Mouse (Mus musculus) lung, embryonic 14.5 days (tissue): ENCODE measurements around the gene Rbm19. TPM values are rescaled to one million over a fixed set of nuclear protein-coding genes. Genes with fewer than 3 reads are reported as not detected.

ENCODE experiments used
- ATAC-seq: fragments of 200-750 bp; cut with Nextera tagmentation; 2 replicates; pipeline ENCODE4 v1.8.0; 2017; ENCODE audit warnings: mild to moderate bottlenecking, moderate TSS enrichment, moderate library complexity; ENCODE audit not compliant: insufficient read depth
- DNase-seq: peaks from one replicate; pipeline ENCODE4 v3.0.0-alpha.2; 2015
- H3K27ac ChIP-seq: fragments of 300-500 bp; sonication (generic); 2 replicates; pipeline ENCODE4 v1.5.1; 2014; ENCODE audit warnings: low read depth, mild to moderate bottlenecking, moderate library complexity
- H3K27me3 ChIP-seq: fragments of 300-500 bp; sonication (generic); 2 replicates; pipeline ENCODE4 v1.6.1; 2014; ENCODE audit warnings: low read length, control low read depth; ENCODE audit not compliant: insufficient read depth
- H3K36me3 ChIP-seq: fragments of 300-500 bp; sonication (generic); 2 replicates; pipeline ENCODE4 v1.6.1; 2014; ENCODE audit warnings: control low read depth; ENCODE audit not compliant: insufficient read depth
- H3K4me1 ChIP-seq: fragments of 300-500 bp; sonication (generic); 2 replicates; pipeline ENCODE4 v1.6.1; 2014; ENCODE audit warnings: antibody characterized with exemption, control low read depth; ENCODE audit not compliant: insufficient read depth
- H3K4me2 ChIP-seq: fragments of 300-500 bp; sonication (generic); 2 replicates; pipeline ENCODE4 v1.6.1; 2014; ENCODE audit warnings: mild to moderate bottlenecking
- H3K4me3 ChIP-seq: fragments of 300-500 bp; sonication (generic); 2 replicates; pipeline ENCODE4 v1.5.1; 2014; ENCODE audit warnings: low read depth, low read length
- H3K9ac ChIP-seq: fragments of 300-500 bp; sonication (generic); 2 replicates; pipeline ENCODE4 v1.6.1; 2014
- H3K9me3 ChIP-seq: fragments of 300-500 bp; sonication (generic); 2 replicates; pipeline ENCODE4 v1.6.1; 2016; ENCODE audit warnings: low read depth, low read length, control low read depth
- CTCF ChIP-seq: IDR thresholded peaks from 2 replicates; pipeline ENCODE4 v1.5.1; 2016; ENCODE audit warnings: antibody characterized with exemption, low read depth
- WGBS: fragments of 180-500 bp; shearing (Covaris S2); extraction: QIAGEN DNeasy Blood & Tissue Kit; methylation state at CpG from one replicate; pipeline ENCODE4 v1.1.7; 2014; 5-methylcytosine and 5-hydroxymethylcytosine counted together
- polyA plus RNA-seq: library from polyadenylated mRNA; unstranded; fragments of >200 nt; fragmentation: Nextera tagmentation; extraction: Ambion mirVana; gene quantifications from 2 replicates; pipeline ENCODE4 v1.2.1, GENCODE M21; 2014

Gene Rbm19
- polyA plus RNA-seq, 1 experiment from 2014 or later = 23.0 TPM

DNA sequence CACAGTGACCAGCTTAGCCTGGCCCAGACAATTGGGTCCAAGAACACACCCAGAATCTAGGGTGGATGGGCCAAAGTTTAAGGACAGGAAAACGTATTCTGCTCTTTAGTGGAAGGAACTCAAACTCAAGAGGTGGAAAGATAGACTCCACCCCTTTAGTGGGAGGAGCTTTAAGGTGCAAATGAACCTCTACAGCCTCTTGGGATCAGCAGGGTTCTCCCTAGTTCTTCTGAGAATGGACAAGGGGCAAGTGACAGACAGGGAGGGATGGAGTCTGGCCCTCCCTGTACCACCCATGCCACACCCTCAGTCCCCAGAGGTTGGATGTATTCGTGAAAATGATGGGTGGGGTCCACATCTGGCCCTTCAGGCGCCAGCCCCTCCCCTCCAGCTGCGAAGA lies 105.0 kb downstream of the Rbm19 start:
- 17% methylated on average over 4 of the region's 4 CpGs for WGBS
- ATAC-seq (no peak), DNase-seq (no peak)
- Histone ChIP-seq H3K9me3 (no peaks in the 10 kb centered on the region), H3K36me3 (no peaks in the 10 kb centered on the region), H3K27me3 (no peaks in the 10 kb centered on the region), H3K4me1 (no peaks in the 10 kb centered on the region), H3K4me3 (no peak overlapping the region), H3K4me2 (no peak overlapping the region), H3K27ac (no peak overlapping the region), H3K9ac (no peak overlapping the region)
- no peak for TF ChIP-seq CTCF

DNA sequence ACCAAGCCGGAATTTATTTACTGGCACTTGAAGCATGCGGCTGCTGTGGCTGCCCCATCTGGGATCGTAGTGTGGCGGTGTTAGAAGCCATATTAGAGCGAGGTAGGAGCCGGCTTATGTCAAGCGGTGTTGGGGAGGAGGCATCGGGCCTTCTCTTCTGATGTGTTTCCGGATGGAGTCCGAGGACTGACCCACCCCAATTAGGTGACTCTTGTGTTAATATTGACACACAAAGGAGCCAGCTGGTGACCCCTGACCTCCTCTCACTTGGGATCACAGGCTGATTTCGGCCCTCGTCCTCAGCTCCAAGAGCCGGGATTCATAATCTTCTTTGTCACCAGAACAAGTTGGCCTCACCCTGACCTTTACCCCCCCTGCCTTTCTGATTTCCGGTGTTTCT lies 109.1 kb downstream of the Rbm19 start:
- 23% methylated on average over 14 of the region's 14 CpGs for WGBS
- DNase-seq (peak; percentile 17), ATAC-seq (no peak)
- TF ChIP-seq CTCF = no peak
- no peak overlapping the region for H3K4me3 ChIP-seq
- peaks cover 4% of the 10 kb centered on the region; the same call in 1 of the 2 replicates for H3K27me3 ChIP-seq
- no peaks in the 10 kb centered on the region for H3K9me3 ChIP-seq
- H3K36me3 ChIP-seq = no peaks in the 10 kb centered on the region
- 0 out of 2 replicates have a peak, but pooled peaks cover 3% of the 10 kb centered on the region for H3K4me1 ChIP-seq
- no peak overlapping the region for H3K4me2 ChIP-seq
- no peak overlapping the region for H3K27ac ChIP-seq
- H3K9ac ChIP-seq = no peak overlapping the region

DNA sequence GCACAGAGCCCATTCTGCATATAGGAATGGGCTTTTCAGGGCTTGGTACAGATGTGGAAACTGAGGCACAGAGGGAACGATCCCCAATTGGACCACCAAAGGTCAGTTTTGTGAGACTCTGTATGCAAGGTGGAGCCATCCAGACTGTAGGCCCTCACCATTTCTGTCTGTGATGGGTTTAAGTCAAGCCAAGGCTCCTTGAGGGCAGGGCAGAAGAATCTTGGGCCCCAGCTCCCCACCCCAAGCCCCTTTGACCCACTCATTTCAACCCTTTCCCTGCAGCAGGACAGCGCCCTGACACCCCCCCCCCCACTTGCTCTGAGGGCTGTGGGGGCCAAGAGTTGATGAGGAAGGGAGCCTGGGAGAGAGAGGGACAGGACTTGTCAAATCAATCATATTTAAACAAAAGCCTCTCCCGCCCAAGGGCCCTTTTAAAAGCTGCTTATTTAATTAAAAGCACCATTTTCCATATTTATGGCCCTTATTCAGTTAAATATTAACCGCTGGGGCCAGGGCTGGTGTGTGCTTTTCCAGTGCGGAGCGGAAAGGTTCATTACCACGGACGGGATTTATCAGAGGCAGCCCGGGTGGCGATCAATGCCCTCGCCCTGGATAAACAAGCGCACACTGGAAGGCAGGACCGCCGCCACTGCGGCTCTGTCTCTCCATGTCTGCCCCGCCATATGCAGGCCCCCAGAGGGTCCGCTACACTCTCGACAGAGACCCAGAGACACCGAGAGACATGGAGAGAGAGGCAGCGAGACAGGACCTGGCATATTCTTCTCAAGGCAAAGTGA lies 112.5 kb downstream of the Rbm19 start:
- peaks cover 10% of the 10 kb centered on the region; the same call in 1 of the 2 replicates for H3K27me3 ChIP-seq

DNA sequence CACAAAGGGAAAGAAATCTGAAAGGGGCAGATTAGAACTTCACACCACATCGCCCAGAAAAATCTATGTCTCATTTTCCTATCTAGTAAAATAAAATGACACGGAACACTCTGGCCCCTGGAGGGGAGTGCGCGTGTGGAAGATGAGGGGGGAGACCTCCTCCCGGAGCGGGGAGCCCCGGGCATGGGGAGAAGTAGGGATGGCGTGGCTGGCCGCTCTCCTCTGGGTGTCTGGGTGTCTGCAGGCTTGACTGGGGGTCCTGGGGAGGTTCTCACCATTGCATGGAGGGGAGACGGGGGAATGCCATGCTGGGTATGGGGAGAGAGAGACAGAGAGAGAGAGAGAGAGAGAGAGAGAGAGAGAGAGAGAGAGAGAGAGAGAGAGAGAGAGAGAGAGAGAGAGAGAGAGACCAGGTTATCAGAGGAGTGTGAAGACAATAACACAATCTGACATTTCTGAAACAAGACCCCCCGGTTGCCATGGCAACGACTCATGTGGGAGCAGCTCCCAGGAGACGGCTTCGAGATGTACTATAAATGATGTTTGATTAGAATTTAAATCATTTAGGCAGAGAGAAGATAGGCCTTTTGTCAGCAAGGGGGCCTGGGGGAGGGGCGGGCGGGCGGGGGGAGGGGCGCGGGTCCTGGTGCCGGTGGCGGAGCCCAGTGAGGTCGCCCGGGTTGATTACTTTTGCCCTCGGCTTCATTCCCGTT lies 115.3 kb downstream of the Rbm19 start:
- H3K27ac ChIP-seq = no peak overlapping the region
- WGBS = 4% methylated on average over 25 of the region's 25 CpGs
- no peaks in the 10 kb centered on the region for H3K9me3 ChIP-seq
- no peak overlapping the region for H3K9ac ChIP-seq
- H3K4me1 ChIP-seq = 0 out of 2 replicates have a peak, but pooled peaks cover 3% of the 10 kb centered on the region
- H3K36me3 ChIP-seq = no peaks in the 10 kb centered on the region
- H3K4me3 ChIP-seq = no peak overlapping the region
- peaks cover 10% of the 10 kb centered on the region; the same call in 1 of the 2 replicates for H3K27me3 ChIP-seq
- peak; percentile 63 for DNase-seq
- TF ChIP-seq CTCF = no peak
- no peak for ATAC-seq
- H3K4me2 ChIP-seq = no peak overlapping the region

More for the DNA sequence above, 112.5 kb downstream of the Rbm19 start:
- H3K4me2 ChIP-seq = no peak overlapping the region
- 17% methylated on average over 20 of the region's 20 CpGs for WGBS
- DNase-seq = peak; percentile 34
- H3K36me3 ChIP-seq = no peaks in the 10 kb centered on the region
- no peak for ATAC-seq
- no peak overlapping the region for H3K9ac ChIP-seq
- no peak overlapping the region for H3K4me3 ChIP-seq
- H3K27ac ChIP-seq = no peak overlapping the region
- TF ChIP-seq CTCF = no peak
- 0 out of 2 replicates have a peak, but pooled peaks cover 3% of the 10 kb centered on the region for H3K4me1 ChIP-seq
- H3K9me3 ChIP-seq = no peaks in the 10 kb centered on the region

DNA sequence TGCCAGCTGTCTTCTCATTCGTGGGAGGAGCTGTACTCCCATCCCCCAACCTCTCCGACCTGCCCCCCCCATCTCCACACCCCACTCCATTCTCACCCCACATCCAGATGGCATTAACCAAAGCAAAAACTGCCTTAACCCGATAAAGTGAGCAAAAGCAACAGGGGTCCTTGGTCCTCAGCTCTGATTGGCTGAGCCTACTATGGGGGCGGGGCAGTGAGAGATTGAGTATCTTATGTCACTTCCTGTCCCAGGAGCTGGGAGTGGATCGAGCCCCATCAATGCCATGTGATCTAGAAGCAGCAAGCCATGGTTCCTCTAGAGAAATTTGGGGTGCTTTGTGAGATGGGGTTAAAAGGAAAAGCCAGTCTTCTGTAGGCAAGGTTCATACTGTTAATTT lies 118.9 kb downstream of the Rbm19 start:
- WGBS = 54% methylated on average over 5 of the region's 5 CpGs
- no peak for TF ChIP-seq CTCF
- no peak overlapping the region for H3K4me2 ChIP-seq
- H3K4me3 ChIP-seq = no peak overlapping the region
- H3K27ac ChIP-seq = no peak overlapping the region
- no peaks in the 10 kb centered on the region for H3K9me3 ChIP-seq
- peaks cover 8% of the 10 kb centered on the region; the same call in 1 of the 2 replicates for H3K27me3 ChIP-seq
- H3K36me3 ChIP-seq = no peaks in the 10 kb centered on the region
- ATAC-seq (no peak), DNase-seq (no peak)
- H3K9ac ChIP-seq = no peak overlapping the region
- H3K4me1 ChIP-seq = no peaks in the 10 kb centered on the region

DNA sequence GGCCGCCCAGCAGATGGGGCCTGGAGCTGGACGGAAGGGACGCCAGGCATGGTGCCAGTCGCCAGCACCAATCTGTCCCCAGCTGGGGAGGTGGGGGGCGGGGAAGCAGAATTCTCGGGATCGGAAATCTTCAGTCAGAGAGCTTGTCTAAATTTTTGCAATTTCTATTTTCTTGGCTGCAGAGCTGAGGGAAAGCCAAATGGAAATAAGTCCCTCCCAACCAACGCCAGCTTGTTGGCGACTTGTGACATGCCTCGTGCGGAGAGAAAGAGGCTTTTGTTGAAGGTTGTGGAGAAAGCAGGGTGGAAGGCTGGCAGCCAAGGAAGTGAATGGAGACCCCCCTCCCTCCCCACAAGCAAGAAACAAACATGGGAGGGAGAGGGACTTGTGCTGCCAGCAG lies 119.3 kb downstream of the Rbm19 start:
- no peaks in the 10 kb centered on the region for H3K4me1 ChIP-seq
- TF ChIP-seq CTCF = no peak
- no peak overlapping the region for H3K27ac ChIP-seq
- no peak overlapping the region for H3K9ac ChIP-seq
- DNase-seq (peak; percentile 54), ATAC-seq (no peak)
- no peak overlapping the region for H3K4me2 ChIP-seq
- no peak overlapping the region for H3K4me3 ChIP-seq
- 49% methylated on average over 11 of the region's 11 CpGs for WGBS
- H3K9me3 ChIP-seq = no peaks in the 10 kb centered on the region
- no peaks in the 10 kb centered on the region for H3K36me3 ChIP-seq
- H3K27me3 ChIP-seq = peaks cover 3% of the 10 kb centered on the region; the same call in 1 of the 2 replicates

DNA sequence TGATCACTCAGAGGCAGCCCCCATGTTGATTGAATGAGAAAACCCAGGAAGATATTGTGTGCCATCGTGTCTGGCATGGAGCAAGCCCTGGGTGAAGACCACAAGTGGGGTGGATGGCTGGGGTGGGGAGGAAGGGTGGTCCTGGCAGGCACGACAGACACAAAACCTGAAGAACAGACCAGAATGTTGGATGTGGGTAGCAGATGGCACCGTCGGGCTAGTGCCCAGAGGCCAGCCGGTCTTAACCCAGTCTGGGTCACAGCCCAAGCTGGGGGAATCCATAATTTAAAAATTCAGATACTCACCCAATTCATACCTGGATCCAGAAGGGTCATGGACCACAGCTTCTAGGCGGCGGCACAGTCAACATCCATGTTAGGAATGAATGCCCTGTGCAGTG lies 123.8 kb downstream of the Rbm19 start:
- Histone ChIP-seq H3K9ac (no peak overlapping the region), H3K4me1 (no peaks in the 10 kb centered on the region), H3K27ac (no peak overlapping the region), H3K36me3 (no peaks in the 10 kb centered on the region), H3K4me2 (no peak overlapping the region), H3K27me3 (no peaks in the 10 kb centered on the region), H3K4me3 (no peak overlapping the region), H3K9me3 (no peaks in the 10 kb centered on the region)
- ATAC-seq (no peak), DNase-seq (no peak)
- no peak for TF ChIP-seq CTCF
- 90% methylated on average over 7 of the region's 7 CpGs for WGBS
